Mouse (Mus musculus): ENCODE measurements around the gene Slc35b3. TPM values are rescaled to one million over a fixed set of nuclear protein-coding genes. Genes with fewer than 3 reads are reported as not detected.

Slc35b3 gene
- polyA plus RNA-seq, 1 experiment from 2014 or later: 27.6 TPM

DNA sequence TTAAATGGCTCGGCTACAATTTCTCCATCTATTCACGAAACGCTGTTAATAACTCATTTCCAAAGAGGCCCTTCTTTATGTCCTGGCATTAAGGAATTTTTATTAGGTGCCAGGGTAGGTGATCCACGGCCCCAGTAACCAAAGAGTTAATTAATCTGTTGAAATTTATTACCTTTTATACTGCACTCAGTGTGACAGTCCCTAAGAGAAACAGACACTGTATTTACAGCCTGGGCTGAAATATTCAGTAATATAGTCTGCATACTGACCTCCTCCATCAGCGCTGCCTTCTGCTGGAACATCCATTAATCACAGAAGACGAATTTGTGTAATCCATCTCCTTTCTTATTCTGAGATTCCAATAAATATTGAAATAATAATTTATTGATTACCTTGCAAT, 16.3 kb upstream of the Slc35b3 start:
- Histone ChIP-seq H3K4me2 (no peak overlapping the region), H3K4me1 (ENCODE audit: control insufficient read depth, insufficient read depth, low read length) (no peaks in the 10 kb centered on the region), H3K36me3 (ENCODE audit: control insufficient read depth, insufficient read depth, low read length) (no peaks in the 10 kb centered on the region), H3K27me3 (ENCODE audit: control insufficient read depth, insufficient read depth, low read length) (no peaks in the 10 kb centered on the region), H3K27ac (ENCODE audit: low read depth, low read length) (no peak overlapping the region), H3K4me3 (ENCODE audit: low read depth, low read length) (no peak overlapping the region), H3K9ac (ENCODE audit: low read length) (no peak overlapping the region), H3K9me3 (ENCODE audit: control insufficient read depth, low read length) (no peaks in the 10 kb centered on the region)
- ATAC-seq (ENCODE audit: low FRiP score) (no peak), DNase-seq (ENCODE audit: low spot score, missing footprints) (no peak)
- WGBS: 87% methylated on average over 6 of the region's 6 CpGs

DNA sequence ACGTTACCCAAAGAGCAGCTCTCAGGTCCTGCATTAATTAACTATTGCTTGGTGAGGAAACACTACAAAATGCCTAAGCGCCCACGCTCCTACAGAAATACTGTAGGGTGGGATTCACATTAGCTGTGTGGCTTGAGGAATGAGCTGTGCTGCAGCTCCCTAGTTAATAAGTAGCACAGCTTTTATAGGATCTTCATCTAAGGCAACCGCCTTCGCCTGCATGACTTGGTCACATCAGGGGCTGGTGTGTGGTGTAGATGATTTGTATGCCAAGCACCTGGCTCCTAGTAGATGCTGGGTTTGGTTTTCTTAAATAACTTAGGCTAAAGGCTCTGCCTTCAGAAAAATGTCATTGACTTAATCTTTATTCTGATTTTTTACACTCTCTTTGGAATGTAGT, 15.2 kb upstream of the Slc35b3 start:
- Histone ChIP-seq H3K27me3 (ENCODE audit: control insufficient read depth, insufficient read depth, low read length) (no peaks in the 10 kb centered on the region), H3K27ac (ENCODE audit: low read depth, low read length) (no peak overlapping the region), H3K4me3 (ENCODE audit: low read depth, low read length) (no peak overlapping the region), H3K9ac (ENCODE audit: low read length) (no peak overlapping the region), H3K4me1 (ENCODE audit: control insufficient read depth, insufficient read depth, low read length) (no peaks in the 10 kb centered on the region), H3K36me3 (ENCODE audit: control insufficient read depth, insufficient read depth, low read length) (no peaks in the 10 kb centered on the region), H3K4me2 (no peak overlapping the region), H3K9me3 (ENCODE audit: control insufficient read depth, low read length) (no peaks in the 10 kb centered on the region)
- no peak for DNase-seq (ENCODE audit: low spot score, missing footprints)
- ATAC-seq (ENCODE audit: low FRiP score): no peak
- WGBS: 93% methylated on average over 5 of the region's 5 CpGs

GRCm38 (mm10) chr13:38972602-38973001, 11.9 kb upstream of the Slc35b3 start:
- H3K9ac ChIP-seq (ENCODE audit: low read length): no peak overlapping the region
- DNase-seq (ENCODE audit: low spot score, missing footprints) (no peak), ATAC-seq (ENCODE audit: low FRiP score) (no peak)
- WGBS: 24% methylated on average over 6 of the region's 6 CpGs
- no peak overlapping the region for H3K27ac ChIP-seq (ENCODE audit: low read depth, low read length)
- H3K4me3 ChIP-seq (ENCODE audit: low read depth, low read length): no peak overlapping the region
- no peaks in the 10 kb centered on the region for H3K4me1 ChIP-seq (ENCODE audit: control insufficient read depth, insufficient read depth, low read length)
- no peaks in the 10 kb centered on the region; the same call in 1 of the 2 replicates for H3K9me3 ChIP-seq (ENCODE audit: control insufficient read depth, low read length)
- no peak overlapping the region for H3K4me2 ChIP-seq
- no peaks in the 10 kb centered on the region for H3K27me3 ChIP-seq (ENCODE audit: control insufficient read depth, insufficient read depth, low read length)
- H3K36me3 ChIP-seq (ENCODE audit: control insufficient read depth, insufficient read depth, low read length): no peaks in the 10 kb centered on the region

GRCm38 (mm10) chr13:38971047-38971446, 10.4 kb upstream of the Slc35b3 start:
- Histone ChIP-seq H3K9ac (ENCODE audit: low read length) (no peak overlapping the region), H3K4me3 (ENCODE audit: low read depth, low read length) (no peak overlapping the region), H3K9me3 (ENCODE audit: control insufficient read depth, low read length) (no peaks in the 10 kb centered on the region; the same call in 1 of the 2 replicates), H3K27me3 (ENCODE audit: control insufficient read depth, insufficient read depth, low read length) (no peaks in the 10 kb centered on the region), H3K36me3 (ENCODE audit: control insufficient read depth, insufficient read depth, low read length) (no peaks in the 10 kb centered on the region), H3K4me2 (no peak overlapping the region), H3K4me1 (ENCODE audit: control insufficient read depth, insufficient read depth, low read length) (no peaks in the 10 kb centered on the region), H3K27ac (ENCODE audit: low read depth, low read length) (no peak overlapping the region)
- no peak for ATAC-seq (ENCODE audit: low FRiP score)
- WGBS: 82% methylated on average over 4 of the region's 4 CpGs
- DNase-seq (ENCODE audit: low spot score, missing footprints): no peak

DNA sequence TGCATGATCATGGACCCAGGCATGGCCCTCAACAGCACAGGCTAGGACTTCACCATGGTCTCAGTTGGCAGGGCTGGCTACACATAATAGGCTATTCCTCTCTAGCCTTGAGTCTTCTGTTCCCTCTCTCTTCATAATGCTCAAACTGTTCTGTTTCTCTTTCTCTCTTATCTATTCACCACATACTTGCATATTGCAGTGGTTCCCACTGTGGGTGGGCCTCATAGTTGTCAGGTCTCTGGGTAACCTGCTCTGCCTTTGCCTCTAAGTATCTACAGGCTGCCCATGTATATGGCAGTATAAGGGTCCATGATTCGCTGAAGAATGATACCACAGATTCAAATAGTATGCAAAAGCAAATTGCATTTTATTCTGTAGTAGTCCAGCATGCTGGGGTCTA, 6.8 kb upstream of the Slc35b3 start:
- ATAC-seq (ENCODE audit: low FRiP score) (no peak), DNase-seq (ENCODE audit: low spot score, missing footprints) (no peak)
- WGBS: 86% methylated on average over 1 of the region's 1 CpGs
- Histone ChIP-seq H3K36me3 (ENCODE audit: control insufficient read depth, insufficient read depth, low read length) (no peaks in the 10 kb centered on the region), H3K4me1 (ENCODE audit: control insufficient read depth, insufficient read depth, low read length) (no peaks in the 10 kb centered on the region), H3K9me3 (ENCODE audit: control insufficient read depth, low read length) (no peaks in the 10 kb centered on the region; the same call in 1 of the 2 replicates), H3K4me2 (no peak overlapping the region), H3K9ac (ENCODE audit: low read length) (no peak overlapping the region), H3K4me3 (ENCODE audit: low read depth, low read length) (no peak overlapping the region), H3K27me3 (ENCODE audit: control insufficient read depth, insufficient read depth, low read length) (no peaks in the 10 kb centered on the region), H3K27ac (ENCODE audit: low read depth, low read length) (no peak overlapping the region)

- no peak overlapping the region for H3K9ac ChIP-seq (ENCODE audit: low read length)
- no peaks in the 10 kb centered on the region for H3K36me3 ChIP-seq (ENCODE audit: control insufficient read depth, insufficient read depth, low read length)
- no peaks in the 10 kb centered on the region for H3K4me1 ChIP-seq (ENCODE audit: control insufficient read depth, insufficient read depth, low read length)
- no peak overlapping the region for H3K4me3 ChIP-seq (ENCODE audit: low read depth, low read length)
- H3K27me3 ChIP-seq (ENCODE audit: control insufficient read depth, insufficient read depth, low read length): no peaks in the 10 kb centered on the region
- H3K27ac ChIP-seq (ENCODE audit: low read depth, low read length): no peak overlapping the region
- no peak overlapping the region for H3K4me2 ChIP-seq
- ATAC-seq (ENCODE audit: low FRiP score) (no peak), DNase-seq (ENCODE audit: low spot score, missing footprints) (no peak)
- H3K9me3 ChIP-seq (ENCODE audit: control insufficient read depth, low read length): no peaks in the 10 kb centered on the region; the same call in 1 of the 2 replicates
- 83% methylated on average over 2 of the region's 2 CpGs for WGBS
Observed at GRCm38 (mm10) chr13:38966922-38967448, 6.3 kb upstream of the Slc35b3 start.

- H3K27ac ChIP-seq (ENCODE audit: low read depth, low read length): no peak overlapping the region
- 66% methylated on average over 2 of the region's 2 CpGs for WGBS
- ATAC-seq (ENCODE audit: low FRiP score) (no peak), DNase-seq (ENCODE audit: low spot score, missing footprints) (no peak)
- H3K9me3 ChIP-seq (ENCODE audit: control insufficient read depth, low read length): no peaks in the 10 kb centered on the region; the same call in 1 of the 2 replicates
- H3K4me1 ChIP-seq (ENCODE audit: control insufficient read depth, insufficient read depth, low read length): no peaks in the 10 kb centered on the region; the same call in 1 of the 2 replicates
- no peak overlapping the region for H3K4me2 ChIP-seq
- H3K9ac ChIP-seq (ENCODE audit: low read length): no peak overlapping the region
- no peaks in the 10 kb centered on the region for H3K27me3 ChIP-seq (ENCODE audit: control insufficient read depth, insufficient read depth, low read length)
- no peaks in the 10 kb centered on the region for H3K36me3 ChIP-seq (ENCODE audit: control insufficient read depth, insufficient read depth, low read length)
- no peak overlapping the region for H3K4me3 ChIP-seq (ENCODE audit: low read depth, low read length)
Observed at GRCm38 (mm10) chr13:38962771-38963170, 2.1 kb upstream of the Slc35b3 start.

DNA sequence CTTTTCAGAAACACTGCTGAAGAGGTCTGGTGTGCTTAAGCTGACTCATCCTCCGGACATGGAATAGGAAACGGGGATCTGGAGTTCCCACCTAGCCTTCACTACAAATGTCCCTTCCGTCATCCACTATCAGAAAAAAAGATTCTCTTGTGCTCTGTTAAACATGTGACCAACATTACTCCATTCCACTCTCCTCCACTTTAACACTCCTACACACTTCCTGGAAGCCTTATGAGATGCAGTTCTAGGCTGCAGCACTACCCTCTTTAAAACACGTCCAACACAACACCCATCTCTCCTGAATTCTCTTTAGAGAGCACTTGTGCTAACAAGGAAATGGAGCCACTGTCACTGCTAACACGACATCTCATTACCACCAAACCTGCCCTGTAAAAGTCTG, 2.6 kb downstream of the Slc35b3 start:
- H3K27me3 ChIP-seq (ENCODE audit: control insufficient read depth, insufficient read depth, low read length): no peaks in the 10 kb centered on the region
- H3K4me2 ChIP-seq: no peak overlapping the region
- 86% methylated on average over 5 of the region's 5 CpGs for whole genome bisulfite sequencing
- no peak overlapping the region for H3K27ac ChIP-seq (ENCODE audit: low read depth, low read length)
- DNase-seq (ENCODE audit: low spot score, missing footprints) (no peak), ATAC-seq (ENCODE audit: low FRiP score) (no peak)
- H3K4me3 ChIP-seq (ENCODE audit: low read depth, low read length): no peak overlapping the region
- no peaks in the 10 kb centered on the region; the same call in 1 of the 2 replicates for H3K4me1 ChIP-seq (ENCODE audit: control insufficient read depth, insufficient read depth, low read length)
- no peak overlapping the region for H3K9ac ChIP-seq (ENCODE audit: low read length)
- H3K36me3 ChIP-seq (ENCODE audit: control insufficient read depth, insufficient read depth, low read length): no peaks in the 10 kb centered on the region
- no peaks in the 10 kb centered on the region for H3K9me3 ChIP-seq (ENCODE audit: control insufficient read depth, low read length)

DNA sequence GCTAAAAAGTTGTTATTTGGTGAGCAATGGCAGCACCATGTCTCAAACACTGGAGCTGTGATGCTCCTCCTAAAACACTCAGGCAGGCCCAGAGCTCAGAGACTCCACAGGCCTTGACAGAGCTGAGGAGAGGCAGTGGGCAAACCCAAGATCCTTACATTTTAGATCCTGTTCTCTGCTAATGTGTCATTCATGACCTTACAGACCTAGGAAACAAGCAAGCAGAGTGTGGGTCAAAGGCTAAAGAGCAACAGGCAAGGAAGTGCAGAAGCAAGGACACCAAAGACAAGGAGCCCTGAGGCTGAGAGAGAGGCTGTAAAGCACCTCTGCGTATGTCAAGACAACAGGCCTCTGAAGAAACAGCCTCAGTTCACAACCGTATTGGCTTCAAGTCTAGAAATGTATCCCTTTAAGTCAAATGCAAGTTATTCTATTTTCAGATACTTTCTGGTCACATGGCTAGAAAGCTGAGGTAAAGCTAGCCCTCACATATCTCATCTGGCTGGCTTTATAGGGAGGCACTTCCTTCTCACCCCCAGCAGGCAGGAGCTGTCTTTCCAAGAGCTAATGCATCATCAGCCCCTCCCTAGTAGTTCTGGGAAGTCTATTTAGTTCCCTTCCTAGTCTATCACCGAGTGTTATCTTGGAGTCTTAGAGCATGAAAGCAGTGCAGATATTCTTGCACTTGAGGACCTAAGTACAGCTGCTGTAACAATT, 14.2 kb downstream of the Slc35b3 start:
- WGBS: 91% methylated on average over 3 of the region's 3 CpGs

More for the DNA sequence above, 14.2 kb downstream of the Slc35b3 start:
- ATAC-seq (ENCODE audit: low FRiP score): no peak
- Histone ChIP-seq H3K36me3 (ENCODE audit: control insufficient read depth, insufficient read depth, low read length) (no peaks in the 10 kb centered on the region), H3K27ac (ENCODE audit: low read depth, low read length) (no peak overlapping the region), H3K27me3 (ENCODE audit: control insufficient read depth, insufficient read depth, low read length) (no peaks in the 10 kb centered on the region), H3K4me1 (ENCODE audit: control insufficient read depth, insufficient read depth, low read length) (no peaks in the 10 kb centered on the region), H3K4me2 (no peak overlapping the region), H3K4me3 (ENCODE audit: low read depth, low read length) (no peak overlapping the region), H3K9me3 (ENCODE audit: control insufficient read depth, low read length) (no peaks in the 10 kb centered on the region), H3K9ac (ENCODE audit: low read length) (no peak overlapping the region)
- no peak for DNase-seq (ENCODE audit: low spot score, missing footprints)
